Mouse (Mus musculus): ENCODE data around the gene a. TPM values are rescaled to one million over a fixed set of nuclear protein-coding genes. Genes with fewer than 3 reads are reported as not detected.

Gene a
- total and polyA plus RNA-seq, 3 experiments: 7.8 to 23.8 (median 10.9) TPM

DNA sequence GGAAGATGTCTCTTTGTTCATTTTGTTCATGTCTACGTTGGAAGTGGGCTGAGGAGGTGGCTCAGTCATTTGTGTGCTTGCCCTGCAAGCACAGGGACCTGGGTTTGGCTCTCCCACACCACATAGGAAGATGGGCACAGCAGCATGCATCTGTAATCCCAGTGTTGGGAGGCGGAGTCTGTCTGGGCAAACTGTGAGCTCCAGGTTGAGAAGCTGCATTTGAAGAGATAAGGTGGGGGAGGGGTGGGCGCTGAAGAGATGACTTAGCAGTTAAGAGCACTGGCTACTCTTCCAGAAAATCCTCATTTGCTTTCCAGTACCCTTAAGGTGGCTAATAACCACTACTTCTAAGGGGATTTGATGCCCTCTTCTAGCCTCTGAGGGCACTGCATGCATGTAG lies 5.0 kb upstream of the a start:
- H3K4me1 ChIP-seq (ENCODE audit: control insufficient read depth in 1 of 2, insufficient read depth in 2 of 2): peaks cover 0 to 4% of the 10 kb centered on the region in 2 experiments; a peak in 2 of 4 replicates
- no peak overlapping the region for H3K4me2 ChIP-seq (ENCODE audit: insufficient read depth, low read depth, poor library complexity, severe bottlenecking)
- TF ChIP-seq MAFK (IDR thresholded peaks at IDR 0.05; ENCODE audit: insufficient replicate concordance, low read length) (no peak), RCOR1 (conservative IDR thresholded peaks at IDR 0.05; ENCODE audit: low read depth, low read length) (no peak), CHD1 (IDR thresholded peaks at IDR 0.05; ENCODE audit: low read depth, low read length) (no peak), BHLHE40 (IDR thresholded peaks at IDR 0.05; ENCODE audit: low read depth, low read length) (no peak), UBTF (IDR thresholded peaks at IDR 0.05; ENCODE audit: low read depth, low read length) (no peak), GABPA (IDR thresholded peaks at IDR 0.05; ENCODE audit: insufficient replicate concordance, low read depth, low read length) (no peak), CTCF (conservative IDR thresholded peaks at IDR 0.05 in 1 of 2, IDR thresholded peaks at IDR 0.05 in 1 of 2; ENCODE audit: low read depth in 2 of 2, low read length in 2 of 2) (no peak), EP300 (IDR thresholded peaks at IDR 0.05; ENCODE audit: low read length) (no peak), ZKSCAN1 (IDR thresholded peaks at IDR 0.05; ENCODE audit: borderline replicate concordance, low read depth, low read length) (no peak), JUN (IDR thresholded peaks at IDR 0.05; ENCODE audit: insufficient read depth, low read depth, low read length) (no peak), RAD21 (IDR thresholded peaks at IDR 0.05; ENCODE audit: low read depth, low read length) (no peak), KAT2A (IDR thresholded peaks at IDR 0.05; ENCODE audit: insufficient replicate concordance, low read length) (no peak), HCFC1 (IDR thresholded peaks at IDR 0.05; ENCODE audit: low read depth, low read length) (no peak), SMC3 (IDR thresholded peaks at IDR 0.05; ENCODE audit: low read depth, low read length) (no peak), JUND (conservative IDR thresholded peaks at IDR 0.05; ENCODE audit: low read depth, low read length) (no peak), E2F4 (IDR thresholded peaks at IDR 0.05; ENCODE audit: insufficient replicate concordance, low read depth, low read length) (no peak)
- in situ Hi-C loops (cut with MboI; ENCODE audit: low pct_ligation_motif_present, low pct_unique_long_range_greater_than_20kb, low sequenced_read_pairs): no loop called here
- dilution Hi-C loops (cut with MboI; ENCODE audit: extremely low pct_ligation_motif_present, extremely low pct_unique_long_range_greater_than_20kb, low sequenced_read_pairs): no loop called here
- H3K4me3 ChIP-seq (replicated peaks in 1 of 3; ENCODE audit: low read depth in 2 of 3, low read length in 2 of 3, poor library complexity in 1 of 3): no peak overlapping the region
- H3K36me3 ChIP-seq (replicated peaks in 1 of 2; ENCODE audit: control insufficient read depth in 1 of 2, insufficient read depth in 1 of 2, low read length in 1 of 2): no peaks in the 10 kb centered on the region
- H3K9me3 ChIP-seq (replicated peaks; ENCODE audit: low read length): no peaks in the 10 kb centered on the region
- no peak overlapping the region for H3K27ac ChIP-seq (ENCODE audit: insufficient read depth, low read depth)
- DNase-seq (ENCODE audit: extremely low read depth): no peak
- no peaks in the 10 kb centered on the region for H3K79me2 ChIP-seq (replicated peaks; ENCODE audit: control insufficient read depth, extremely low read depth, insufficient read depth, poor library complexity, severe bottlenecking)
- no peak overlapping the region for H3K9ac ChIP-seq (ENCODE audit: insufficient read depth, low read depth)
- H3K27me3 ChIP-seq (replicated peaks): no peaks in the 10 kb centered on the region

DNA sequence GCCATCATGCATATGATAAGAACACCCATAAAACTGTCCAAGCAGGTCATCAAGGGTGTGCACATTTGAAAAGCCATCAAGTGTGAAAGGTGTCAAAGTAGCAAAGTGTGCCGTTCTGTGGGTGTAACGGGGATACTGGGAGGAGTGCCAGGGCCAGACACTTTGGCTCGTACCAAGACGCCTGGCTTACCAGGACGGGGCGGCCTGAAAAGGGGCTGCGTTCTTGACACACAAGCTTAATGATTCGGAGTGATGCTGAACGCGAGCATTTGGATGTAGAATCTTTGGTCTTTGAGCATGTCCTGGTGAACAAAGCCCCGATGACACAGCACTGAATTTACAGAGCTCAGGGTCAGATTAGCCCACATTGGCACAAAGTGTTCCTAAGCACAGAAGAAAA lies 4.4 kb upstream of the a start:
- Histone ChIP-seq H3K4me2 (ENCODE audit: insufficient read depth, low read depth, poor library complexity, severe bottlenecking) (no peak overlapping the region), H3K9ac (ENCODE audit: insufficient read depth, low read depth) (no peak overlapping the region), H3K4me3 (replicated peaks in 1 of 3; ENCODE audit: low read depth in 2 of 3, low read length in 2 of 3, poor library complexity in 1 of 3) (no peak overlapping the region), H3K4me1 (ENCODE audit: control insufficient read depth in 1 of 2, insufficient read depth in 2 of 2) (peaks cover 0 to 4% of the 10 kb centered on the region in 2 experiments; a peak in 2 of 4 replicates), H3K27ac (ENCODE audit: insufficient read depth, low read depth) (no peak overlapping the region), H3K36me3 (replicated peaks in 1 of 2; ENCODE audit: control insufficient read depth in 1 of 2, insufficient read depth in 1 of 2, low read length in 1 of 2) (no peaks in the 10 kb centered on the region), H3K9me3 (replicated peaks; ENCODE audit: low read length) (no peaks in the 10 kb centered on the region), H3K27me3 (replicated peaks) (no peaks in the 10 kb centered on the region), H3K79me2 (replicated peaks; ENCODE audit: control insufficient read depth, extremely low read depth, insufficient read depth, poor library complexity, severe bottlenecking) (peaks cover 5% of the 10 kb centered on the region)
- in situ Hi-C loops (cut with MboI; ENCODE audit: low pct_ligation_motif_present, low pct_unique_long_range_greater_than_20kb, low sequenced_read_pairs): no loop called here
- no peak for DNase-seq (ENCODE audit: extremely low read depth)
- dilution Hi-C loops (cut with MboI; ENCODE audit: extremely low pct_ligation_motif_present, extremely low pct_unique_long_range_greater_than_20kb, low sequenced_read_pairs): no loop called here
- TF ChIP-seq ETS1 (conservative IDR thresholded peaks at IDR 0.05; ENCODE audit: low read depth, low read length) (no peak), SIN3A (IDR thresholded peaks at IDR 0.05; ENCODE audit: low read length) (no peak), UBTF (IDR thresholded peaks at IDR 0.05; ENCODE audit: low read depth, low read length) (no peak), MXI1 (IDR thresholded peaks at IDR 0.05; ENCODE audit: low read depth, low read length) (no peak), NRF1 (IDR thresholded peaks at IDR 0.05; ENCODE audit: low read depth, low read length) (no peak), KAT2A (IDR thresholded peaks at IDR 0.05; ENCODE audit: insufficient replicate concordance, low read length) (no peak), PAX5 (IDR thresholded peaks at IDR 0.05; ENCODE audit: low read length) (no peak), CHD2 (IDR thresholded peaks at IDR 0.05; ENCODE audit: low read length) (no peak), BHLHE40 (IDR thresholded peaks at IDR 0.05; ENCODE audit: low read depth, low read length) (no peak), IRF4 (IDR thresholded peaks at IDR 0.05; ENCODE audit: low read depth, low read length) (no peak), POLR2A (IDR thresholded peaks at IDR 0.05; ENCODE audit: low read depth, low read length) (no peak), NELFE (IDR thresholded peaks at IDR 0.05; ENCODE audit: low read depth, low read length) (no peak), USF1 (IDR thresholded peaks at IDR 0.05; ENCODE audit: low read depth, low read length) (no peak), TBP (conservative IDR thresholded peaks at IDR 0.05; ENCODE audit: low read depth, low read length) (no peak), RCOR1 (conservative IDR thresholded peaks at IDR 0.05; ENCODE audit: low read depth, low read length) (no peak), ZNF384 (IDR thresholded peaks at IDR 0.05; ENCODE audit: low read depth, low read length) (no peak)

All from CH12.LX (cell line).